Mouse (Mus musculus) cerebellum, adult 2 months (tissue): ENCODE data around the gene Tmem177. TPM values are rescaled to one million over a fixed set of nuclear protein-coding genes. Genes with fewer than 3 reads are reported as not detected.

Source experiments
- DNase-seq, 2 experiments: peaks; one replicate each; pipeline ENCODE4 v3.0.0; 2021
- H3K27ac ChIP-seq: fragments of 200-500 bp; 2 replicates; pipeline ENCODE4 v1.5.1; 2012; ENCODE audit warnings: low read length, control low read depth, inconsistent platforms; ENCODE audit not compliant: insufficient read depth
- H3K27me3 ChIP-seq: fragments of 200-500 bp; 2 replicates; pipeline ENCODE4 v1.6.1; 2012; ENCODE audit warnings: inconsistent platforms, mild to moderate bottlenecking, low read length, moderate library complexity; ENCODE audit not compliant: control insufficient read depth, insufficient read depth
- H3K4me1 ChIP-seq: fragments of 200-500 bp; 2 replicates; pipeline ENCODE4 v1.6.1; 2011; ENCODE audit warnings: low read length; ENCODE audit not compliant: control insufficient read depth, insufficient read depth
- H3K4me3 ChIP-seq: fragments of 200-500 bp; replicated peaks from 2 replicates; pipeline ENCODE3; 2011; ENCODE audit warnings: mild to moderate bottlenecking, low read depth, low read length, control low read depth; ENCODE audit not compliant: insufficient read depth
- CTCF ChIP-seq: fragments of 200-500 bp; IDR thresholded peaks from 2 replicates; pipeline ENCODE4 v1.5.1; 2011; ENCODE audit warnings: low read depth, mild to moderate bottlenecking, control low read depth, low read length, moderate library complexity, borderline replicate concordance; ENCODE audit not compliant: insufficient read depth
- POLR2A ChIP-seq: fragments of 200-500 bp; IDR thresholded peaks from 2 replicates; pipeline ENCODE4 v1.6.1; 2011; ENCODE audit warnings: low read length, control low read depth, borderline replicate concordance; ENCODE audit not compliant: insufficient read depth
- WGBS: fragments of 180-500 bp; shearing (Covaris S2); methylation state at CpG from one replicate; pipeline ENCODE4 v1.1.7; 2018; 5-methylcytosine and 5-hydroxymethylcytosine counted together
- polyA plus RNA-seq: library from polyadenylated mRNA; depleted of rRNA; stranded (reverse); fragments of >200 nt; gene quantifications from 2 replicates; pipeline ENCODE4 v1.2.3, GENCODE M21; 2012; rRNA removed

Tmem177 gene
- 7.4 and 7.5 TPM in 2 replicates for polyA plus RNA-seq

DNA sequence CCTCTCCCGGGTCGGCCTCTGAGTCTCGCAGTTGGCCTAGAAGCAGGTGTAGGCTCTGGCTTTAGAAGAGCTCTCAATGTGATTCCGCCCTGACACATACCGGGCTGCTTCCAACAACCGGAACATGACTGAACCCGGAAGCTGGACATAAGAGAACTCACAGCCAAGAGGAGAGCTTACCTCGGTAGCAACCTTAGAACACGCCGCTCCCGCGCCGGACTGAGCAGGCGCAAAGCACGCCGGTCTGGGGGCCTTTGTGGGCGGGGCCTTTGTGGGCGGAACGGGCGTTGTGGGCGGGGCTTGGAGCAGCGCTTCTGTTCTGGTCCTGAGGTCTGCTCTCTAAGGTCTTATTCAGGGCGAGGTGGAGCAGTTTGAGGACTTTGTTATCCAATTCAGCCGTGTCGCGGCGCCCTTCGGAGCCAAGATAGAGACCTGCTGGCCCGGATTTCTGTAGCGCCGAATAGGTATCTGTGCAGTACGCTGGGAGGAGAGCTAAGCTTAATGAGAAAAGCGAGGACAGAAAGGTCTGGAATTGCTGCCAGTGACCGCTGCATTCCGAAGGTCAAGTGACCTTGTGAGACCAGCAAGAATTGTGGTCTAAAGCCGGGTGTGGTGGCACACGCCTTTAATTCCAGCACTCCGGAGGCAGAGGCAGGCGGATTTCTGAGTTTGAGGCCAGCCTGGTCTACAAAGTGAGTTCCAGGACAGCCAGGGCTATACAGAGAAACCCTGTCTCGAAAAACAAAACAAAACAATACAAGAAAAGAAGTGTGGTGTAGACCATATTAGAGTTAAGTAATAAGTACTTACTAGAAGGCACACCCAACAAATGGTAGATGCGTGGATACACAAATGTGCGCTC is at the start of gene Tmem177:
Gene Tmem177, minus strand, starts transcription at position 256 of the 862 bp plus-strand sequence.
- peak; percentile 94 to 97 for DNase-seq
- Histone ChIP-seq H3K4me3 (peak within 1 kb of the TSS; percentile 79), H3K27me3 (no peaks in the 10 kb centered on the region), H3K4me1 (no peaks in the 10 kb centered on the region), H3K27ac (peak within 1 kb of the TSS; percentile 67; the same call in 1 of the 2 replicates)
- 12% methylated on average over 42 of the region's 42 CpGs for whole genome bisulfite sequencing
- TF ChIP-seq POLR2A (peak; percentile 88; the same call in 1 of the 2 replicates), CTCF (no peak)

DNA sequence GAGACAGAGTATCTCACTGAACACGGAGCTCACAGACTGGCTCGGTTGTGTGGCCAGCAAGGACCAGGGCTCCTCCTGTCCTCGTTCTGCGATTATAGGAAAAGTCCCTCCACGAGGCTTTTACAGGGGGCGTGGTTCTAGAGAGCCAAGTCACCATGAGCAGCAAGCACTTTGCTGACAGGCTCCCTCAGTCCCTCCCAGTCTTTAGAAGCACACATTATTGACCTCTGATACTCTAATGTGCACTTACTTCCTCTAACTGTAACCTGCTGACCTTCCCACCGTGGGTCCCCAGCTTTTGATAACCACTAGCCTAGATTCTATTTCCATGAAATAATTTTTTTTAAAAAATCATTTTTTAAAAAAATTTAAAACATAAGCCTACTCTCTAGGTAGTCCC is 46.9 kb upstream of the Tmem177 start:
- TF ChIP-seq POLR2A (no peak), CTCF (no peak)
- no peaks in the 10 kb centered on the region for H3K27me3 ChIP-seq
- WGBS, result 82% methylated on average over 7 of the region's 7 CpGs
- no peak overlapping the region for H3K27ac ChIP-seq
- H3K4me1 ChIP-seq, result no peaks in the 10 kb centered on the region
- DNase-seq, result no peak
- no peak overlapping the region for H3K4me3 ChIP-seq

- WGBS, result 96% methylated on average over 4 of the region's 4 CpGs
- no peak for TF ChIP-seq POLR2A
- no peak for TF ChIP-seq CTCF
- no peak for DNase-seq
- Histone ChIP-seq H3K4me3 (no peak overlapping the region), H3K4me1 (no peaks in the 10 kb centered on the region), H3K27ac (no peak overlapping the region), H3K27me3 (no peaks in the 10 kb centered on the region)
These were observed 46.5 kb upstream of the Tmem177 start for GRCm38 (mm10) chr1:119959464-119959863.

DNA sequence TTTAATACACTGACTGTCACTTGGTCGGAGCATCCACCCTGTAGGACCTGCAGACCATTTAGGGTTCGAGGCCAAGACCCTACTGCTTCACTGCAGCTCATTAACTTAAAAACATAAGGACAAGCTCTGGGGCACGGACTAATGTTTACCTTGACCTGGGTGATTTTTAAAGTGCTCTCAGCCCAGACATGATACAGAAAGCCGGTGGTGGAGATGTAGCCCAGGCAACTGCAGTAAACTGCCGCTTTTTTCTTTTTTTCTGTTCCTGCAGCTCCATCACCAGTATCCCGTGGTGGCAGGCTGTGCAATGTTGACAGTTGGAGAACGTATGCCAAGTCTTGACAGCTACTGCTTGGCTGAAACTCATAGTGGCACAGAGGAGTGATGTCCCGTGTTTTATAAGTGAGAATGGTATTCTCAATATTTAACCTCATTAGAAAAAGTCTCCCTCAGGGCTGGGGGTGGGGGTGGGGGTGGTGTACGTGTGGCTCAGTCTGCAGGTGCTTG is 44.8 kb upstream of the Tmem177 start:
- H3K27me3 ChIP-seq, result no peaks in the 10 kb centered on the region
- H3K4me3 ChIP-seq, result no peak overlapping the region
- no peaks in the 10 kb centered on the region for H3K4me1 ChIP-seq
- no peak overlapping the region for H3K27ac ChIP-seq
- DNase-seq, result peak; percentile 54 to 77
- no peak for TF ChIP-seq POLR2A
- TF ChIP-seq CTCF, result no peak
- 13% methylated on average over 9 of the region's 9 CpGs for WGBS

DNA sequence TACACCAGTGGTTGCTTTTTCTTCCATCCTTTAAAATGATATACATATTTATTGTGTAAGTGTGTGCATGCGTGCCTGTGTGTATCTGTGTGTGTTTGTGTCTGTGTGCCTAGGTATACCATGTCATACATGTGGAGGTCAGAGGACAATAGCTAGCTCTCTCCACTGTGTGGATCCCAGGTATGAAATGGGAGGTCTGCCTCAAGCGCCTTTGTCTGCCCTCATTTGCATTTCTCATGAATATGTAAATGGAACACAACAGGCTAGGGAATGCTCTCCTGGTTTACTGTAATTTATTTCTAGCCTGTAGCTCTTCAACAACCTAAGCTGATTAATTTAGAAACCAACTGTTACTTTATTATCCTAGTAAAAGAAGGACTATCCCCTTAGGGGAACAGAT is 41.7 kb upstream of the Tmem177 start:
- no peaks in the 10 kb centered on the region for H3K4me1 ChIP-seq
- no peak overlapping the region for H3K4me3 ChIP-seq
- no peak for DNase-seq
- H3K27ac ChIP-seq, result no peak overlapping the region
- WGBS, result 74% methylated on average over 2 of the region's 2 CpGs
- TF ChIP-seq POLR2A (no peak), CTCF (no peak)
- H3K27me3 ChIP-seq, result no peaks in the 10 kb centered on the region

DNA sequence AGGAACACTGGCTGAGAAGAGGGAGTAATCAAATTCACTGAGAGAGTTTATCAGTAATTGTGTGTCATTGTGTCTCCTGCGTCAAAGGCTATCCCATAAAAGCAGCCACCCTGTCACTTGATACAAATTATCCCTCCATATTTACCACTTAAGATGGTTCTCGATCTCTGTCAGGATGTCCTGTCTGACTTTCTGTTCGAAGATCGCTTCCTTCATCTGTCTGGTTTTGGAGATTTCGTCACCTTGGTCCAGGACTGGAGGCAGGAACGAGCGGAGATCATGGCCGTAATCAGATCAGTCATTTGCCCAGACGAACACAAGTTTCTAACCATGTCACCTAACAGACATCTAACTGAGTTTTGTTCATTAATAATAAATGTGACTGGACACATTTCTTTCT is 40.4 kb upstream of the Tmem177 start:
- no peaks in the 10 kb centered on the region for H3K4me1 ChIP-seq
- no peaks in the 10 kb centered on the region for H3K27me3 ChIP-seq
- WGBS, result 92% methylated on average over 9 of the region's 9 CpGs
- H3K27ac ChIP-seq, result no peak overlapping the region
- TF ChIP-seq CTCF, result no peak
- DNase-seq, result no peak
- no peak overlapping the region for H3K4me3 ChIP-seq

- TF ChIP-seq POLR2A (no peak), CTCF (no peak)
- no peak overlapping the region for H3K4me3 ChIP-seq
- 91% methylated on average over 8 of the region's 8 CpGs for WGBS
- H3K4me1 ChIP-seq, result no peaks in the 10 kb centered on the region
- no peak for DNase-seq
- H3K27ac ChIP-seq, result no peak overlapping the region
- H3K27me3 ChIP-seq, result no peaks in the 10 kb centered on the region
These were observed 37.1 kb upstream of the Tmem177 start for GRCm38 (mm10) chr1:119950086-119950485.

- TF ChIP-seq POLR2A (no peak), CTCF (no peak)
- no peaks in the 10 kb centered on the region for H3K27me3 ChIP-seq
- no peaks in the 10 kb centered on the region for H3K4me1 ChIP-seq
- 32% methylated on average over 7 of the region's 7 CpGs for WGBS
- no peak for DNase-seq
- H3K27ac ChIP-seq, result no peak overlapping the region
- H3K4me3 ChIP-seq, result no peak overlapping the region
These were observed 23.9 kb upstream of the Tmem177 start for GRCm38 (mm10) chr1:119936861-119937260.
